Mouse (Mus musculus) heart, postnatal 0 days (tissue): Measurements from ENCODE around the gene Bnip3.

ENCODE experiments used
- CTCF ChIP-seq: IDR thresholded peaks from 2 replicates; pipeline ENCODE4 v1.5.1; 2016; ENCODE audit warnings: antibody characterized with exemption, control low read depth, low read depth
- EP300 ChIP-seq: IDR thresholded peaks from 2 replicates; pipeline ENCODE4 v1.6.1; 2016; ENCODE audit warnings: antibody characterized with exemption, low read depth

- TF ChIP-seq CTCF (no peak), EP300 (no peak)
These were observed 5.4 kb downstream of the Bnip3 start for GRCm38 (mm10) chr7:138903886-138904435.
